In the genomic region with DNA sequence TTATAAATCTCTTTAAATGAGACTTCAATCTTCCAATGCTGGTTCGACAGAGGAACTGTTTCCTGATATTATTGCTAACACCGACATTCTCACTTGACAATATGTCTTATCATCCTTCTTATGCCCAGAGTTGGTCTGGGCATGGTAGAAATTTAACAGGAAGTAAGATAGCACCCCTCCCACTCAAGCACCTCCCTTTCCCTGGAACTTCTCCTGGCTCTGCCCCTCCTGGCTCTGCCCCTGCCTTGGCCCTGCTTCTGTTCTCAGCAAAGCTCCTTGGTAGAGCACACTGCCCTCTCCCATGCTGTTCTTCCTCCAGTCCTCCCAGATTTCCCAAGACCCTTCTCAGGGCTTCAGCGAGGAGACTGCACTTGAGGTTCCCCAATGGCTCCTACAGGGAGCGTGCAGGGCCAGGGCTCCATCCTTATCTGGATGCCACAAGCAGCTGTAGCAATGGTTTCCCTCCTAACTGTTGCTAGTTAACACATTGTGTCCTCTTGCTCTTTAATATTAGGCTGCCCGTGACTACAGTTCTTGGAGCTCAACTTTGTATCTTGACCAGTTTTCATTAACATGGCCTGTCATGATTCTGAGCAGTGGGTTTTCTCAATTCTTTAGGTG, we compare ENCODE assay signal across 28 mouse cellular contexts. TPM values are rescaled to one million over a fixed set of nuclear protein-coding genes. Genes with fewer than 3 reads are reported as not detected.
DNase-seq lines count a peak whose midpoint lies in the region; ATAC-seq and TF ChIP-seq lines count a peak whose summit lies in the region.
"Had no signal": no experiment of that assay in that cellular context is flagged by ENCODE, and none has a peak within 500 bp of the region (broad histone marks: within the 10 kb centered on the region; RNA-seq: fewer than 3 reads in every experiment).

No protein-coding gene starts in this region.

- no peak overlapping the region for H3K4me2 ChIP-seq in intestine, postnatal 0 days (replicated peaks; ENCODE audit: low read depth)
- H3K4me2 ChIP-seq in intestine, embryonic 16.5 days (ENCODE audit: low read depth, low read length) = no peak overlapping the region
- H3K4me2 ChIP-seq in liver, embryonic 14.5 days (ENCODE audit: low read depth) = no peak overlapping the region; the same call in 1 of the 2 replicates
- H3K4me2 ChIP-seq in stomach, postnatal 0 days (replicated peaks; ENCODE audit: low read depth) = no peak overlapping the region
- H3K4me2 ChIP-seq: heart, embryonic 12.5 days; hindbrain, embryonic 13.5 days; midbrain, embryonic 15.5 days; neural tube, embryonic 12.5 days had no signal

- DNase-seq in limb, embryonic 10.5 days (ENCODE audit: low spot score) = no peak
- DNase-seq in liver, embryonic 14.5 days (ENCODE audit: low read depth in 3 of 3, low spot score in 3 of 3) = peak in 1 of 3 experiments; percentile 9
- DNase-seq in stomach, postnatal 0 days (ENCODE audit: low spot score) = no peak
- DNase-seq in hindbrain, embryonic 10.5 days (ENCODE audit: low spot score) = no peak
- no peak for DNase-seq in frontal cortex, adult 2 months (ENCODE audit: extremely low spot score in 1 of 2, low spot score in 1 of 2)
- no peak for DNase-seq in cerebellum, postnatal 14 days
- DNase-seq: cerebellum, adult 11-12 months; cerebellum, postnatal 10 days; gastrocnemius, postnatal 14 days; heart, adult 18-20 months; heart, postnatal 10 days; kidney, adult 9 months; kidney, postnatal 14 days; lung, adult 2 months; lung, postnatal 14 days; retina, postnatal 1 day; right cerebral cortex, postnatal 25 days; thymus, postnatal 4 days had no signal

- H3K9me3 ChIP-seq in intestine, postnatal 0 days (ENCODE audit: control insufficient read depth) = no peaks in the 10 kb centered on the region
- H3K9me3 ChIP-seq in intestine, embryonic 16.5 days (ENCODE audit: control insufficient read depth, low read length) = no peaks in the 10 kb centered on the region
- H3K9me3 ChIP-seq in limb, embryonic 10.5 days (replicated peaks) = no peaks in the 10 kb centered on the region
- H3K9me3 ChIP-seq in liver, embryonic 14.5 days (ENCODE audit: control insufficient read depth, low read length) = no peaks in the 10 kb centered on the region
- H3K9me3 ChIP-seq in stomach, postnatal 0 days (ENCODE audit: control insufficient read depth, low read length) = no peaks in the 10 kb centered on the region
- no peaks in the 10 kb centered on the region for H3K9me3 ChIP-seq in hindbrain, embryonic 10.5 days
- H3K9me3 ChIP-seq: heart, embryonic 12.5 days; hindbrain, embryonic 13.5 days; megakaryocyte, embryonic 14.5 days; midbrain, embryonic 15.5 days; neural tube, embryonic 12.5 days had no signal

- H3K4me1 ChIP-seq in intestine, postnatal 0 days (replicated peaks; ENCODE audit: control insufficient read depth, insufficient read depth, low read length) = no peaks in the 10 kb centered on the region
- H3K4me1 ChIP-seq in intestine, embryonic 16.5 days (ENCODE audit: control insufficient read depth, insufficient read depth, low read length) = 0 out of 2 replicates have a peak, but pooled peaks cover 2% of the 10 kb centered on the region
- peaks cover 12% of the 10 kb centered on the region for H3K4me1 ChIP-seq in limb, embryonic 10.5 days
- peaks cover 9 to 10% of the 10 kb centered on the region in 2 experiments for H3K4me1 ChIP-seq in liver, embryonic 14.5 days (replicated peaks; ENCODE audit: control insufficient read depth in 2 of 2, insufficient read depth in 2 of 2, low read length in 1 of 2)
- no peaks in the 10 kb centered on the region for H3K4me1 ChIP-seq in stomach, postnatal 0 days (replicated peaks; ENCODE audit: control insufficient read depth, insufficient read depth)
- H3K4me1 ChIP-seq in hindbrain, embryonic 10.5 days (replicated peaks) = no peaks in the 10 kb centered on the region
- H3K4me1 ChIP-seq: hindbrain, embryonic 13.5 days; midbrain, embryonic 15.5 days; neural tube, embryonic 12.5 days had no signal

- WGBS in intestine, postnatal 0 days = 75% methylated on average over 5 of the region's 5 CpGs
- WGBS in intestine, embryonic 16.5 days = 87% methylated on average over 5 of the region's 5 CpGs
- WGBS in limb, embryonic 10.5 days = 93% methylated on average over 5 of the region's 5 CpGs
- WGBS in liver, embryonic 14.5 days (ENCODE audit: insufficient replicate concordance) = 21% methylated on average over 5 of the region's 5 CpGs
- 89% methylated on average over 5 of the region's 5 CpGs for WGBS in stomach, postnatal 0 days
- 91% methylated on average over 5 of the region's 5 CpGs for WGBS in hindbrain, embryonic 10.5 days

- peaks cover 65% of the 10 kb centered on the region for H3K36me3 ChIP-seq in intestine, postnatal 0 days (ENCODE audit: control insufficient read depth, insufficient read depth)
- H3K36me3 ChIP-seq in intestine, embryonic 16.5 days (ENCODE audit: control insufficient read depth, insufficient read depth, low read length) = peaks cover 19% of the 10 kb centered on the region
- H3K36me3 ChIP-seq in limb, embryonic 10.5 days = peaks cover 73% of the 10 kb centered on the region
- peaks cover 43% of the 10 kb centered on the region for H3K36me3 ChIP-seq in liver, embryonic 14.5 days (replicated peaks; ENCODE audit: control insufficient read depth, insufficient read depth, low read depth)
- H3K36me3 ChIP-seq in stomach, postnatal 0 days (ENCODE audit: control insufficient read depth, insufficient read depth, low read length) = peaks cover 33% of the 10 kb centered on the region
- peaks cover 93% of the 10 kb centered on the region for H3K36me3 ChIP-seq in hindbrain, embryonic 10.5 days

- no peak overlapping the region for H3K9ac ChIP-seq in intestine, postnatal 0 days (ENCODE audit: low read depth, low read length)
- no peak overlapping the region for H3K9ac ChIP-seq in intestine, embryonic 16.5 days (ENCODE audit: low read depth, low read length)
- H3K9ac ChIP-seq in liver, embryonic 14.5 days (replicated peaks) = no peak overlapping the region
- H3K9ac ChIP-seq in stomach, postnatal 0 days (ENCODE audit: low read length) = no peak overlapping the region
- H3K9ac ChIP-seq: heart, embryonic 12.5 days; hindbrain, embryonic 13.5 days; midbrain, embryonic 15.5 days; neural tube, embryonic 12.5 days had no signal

- H3K4me3 ChIP-seq in intestine, postnatal 0 days (ENCODE audit: low read depth, low read length) = no peak overlapping the region
- no peak overlapping the region for H3K4me3 ChIP-seq in intestine, embryonic 16.5 days (ENCODE audit: low read length)
- H3K4me3 ChIP-seq in limb, embryonic 10.5 days = no peak overlapping the region
- no peak overlapping the region for H3K4me3 ChIP-seq in liver, embryonic 14.5 days (ENCODE audit: insufficient read depth in 1 of 2, low read depth in 2 of 2, low read length in 2 of 2)
- H3K4me3 ChIP-seq in stomach, postnatal 0 days (ENCODE audit: low read depth, low read length) = no peak overlapping the region
- no peak overlapping the region for H3K4me3 ChIP-seq in hindbrain, embryonic 10.5 days
- H3K4me3 ChIP-seq: heart, embryonic 12.5 days; hindbrain, embryonic 13.5 days; megakaryocyte, embryonic 14.5 days; midbrain, embryonic 15.5 days; neural tube, embryonic 12.5 days had no signal

- H3K27me3 ChIP-seq in intestine, postnatal 0 days (replicated peaks; ENCODE audit: control insufficient read depth, insufficient read depth, low read length) = no peaks in the 10 kb centered on the region
- H3K27me3 ChIP-seq in intestine, embryonic 16.5 days (replicated peaks; ENCODE audit: control insufficient read depth, insufficient read depth, low read length) = no peaks in the 10 kb centered on the region
- H3K27me3 ChIP-seq in limb, embryonic 10.5 days (ENCODE audit: low read depth, poor library complexity, severe bottlenecking) = no peaks in the 10 kb centered on the region
- H3K27me3 ChIP-seq in liver, embryonic 14.5 days (ENCODE audit: control insufficient read depth, insufficient read depth, low read length) = no peaks in the 10 kb centered on the region
- no peaks in the 10 kb centered on the region for H3K27me3 ChIP-seq in stomach, postnatal 0 days (ENCODE audit: control insufficient read depth, insufficient read depth, low read length)
- H3K27me3 ChIP-seq in hindbrain, embryonic 10.5 days (ENCODE audit: insufficient read depth, poor library complexity, severe bottlenecking) = no peaks in the 10 kb centered on the region
- H3K27me3 ChIP-seq: heart, embryonic 12.5 days; hindbrain, embryonic 13.5 days; megakaryocyte, embryonic 14.5 days; midbrain, embryonic 15.5 days; neural tube, embryonic 12.5 days had no signal

- no peak for TF ChIP-seq EP300 in liver, embryonic 14.5 days (IDR thresholded peaks at IDR 0.05; ENCODE audit: low read depth)
- TF ChIP-seq EP300 in stomach, postnatal 0 days (optimal IDR thresholded peaks at IDR 0.05) = no peak

- no peak for ATAC-seq in intestine, postnatal 0 days
- ATAC-seq in intestine, embryonic 16.5 days = no peak
- ATAC-seq in liver, embryonic 14.5 days (ENCODE audit: insufficient read depth) = peak; percentile 75; the same call in 1 of the 2 replicates
- peak; percentile 19; the same call in 1 of the 2 replicates for ATAC-seq in stomach, postnatal 0 days (ENCODE audit: low FRiP score, low TSS enrichment)
- ATAC-seq: CD4-positive, CD25-positive, alpha-beta regulatory T cell, adult 4 months; forebrain, embryonic 14.5 days; inflammation-experienced regulatory T-cells, adult 6 months; midbrain, embryonic 15.5 days had no signal

- TF ChIP-seq CTCF in intestine, postnatal 0 days (IDR thresholded peaks at IDR 0.05; ENCODE audit: low read depth) = no peak
- no peak for TF ChIP-seq CTCF in liver, embryonic 14.5 days (IDR thresholded peaks at IDR 0.05; ENCODE audit: low read depth)
- TF ChIP-seq CTCF in stomach, postnatal 0 days (IDR thresholded peaks at IDR 0.05; ENCODE audit: low read depth) = no peak

- H3K27ac ChIP-seq in intestine, postnatal 0 days (ENCODE audit: low read depth, low read length) = peak overlapping the region; percentile 15
- no peak overlapping the region for H3K27ac ChIP-seq in intestine, embryonic 16.5 days (ENCODE audit: low read length)
- H3K27ac ChIP-seq in limb, embryonic 10.5 days = peak overlapping the region; percentile 67
- no peak overlapping the region for H3K27ac ChIP-seq in liver, embryonic 14.5 days
- no peak overlapping the region for H3K27ac ChIP-seq in stomach, postnatal 0 days (replicated peaks)
- H3K27ac ChIP-seq in hindbrain, embryonic 10.5 days = no peak overlapping the region
- H3K27ac ChIP-seq: hindbrain, embryonic 13.5 days; midbrain, embryonic 15.5 days; neural tube, embryonic 12.5 days had no signal

RNA-seq across cellular contexts. Expression of a gene that starts 39.7 kb away (rescaled TPM):
- 17.2 and 18.6 TPM in 2 replicates for polyA plus RNA-seq in intestine, postnatal 0 days (2015; fragmentation: Nextera tagmentation; extraction: Ambion mirVana)
- polyA plus RNA-seq in intestine, embryonic 16.5 days (2015; fragmentation: Nextera tagmentation; extraction: Ambion mirVana) = 19.1 and 21.6 TPM in 2 replicates
- 11.1 and 14.3 TPM in 2 replicates for polyA plus RNA-seq in limb, embryonic 10.5 days (2016; fragmentation: Nextera tagmentation; extraction: Ambion mirVana)
- polyA plus RNA-seq in liver, embryonic 14.5 days (2012; rRNA removed) = 7.1 and 9.4 TPM in 2 replicates
- 7.9 and 9.4 TPM in 2 replicates for polyA plus RNA-seq in liver, embryonic 14.5 days (2014; fragmentation: Nextera tagmentation; extraction: Ambion mirVana)
- 9.1 and 9.9 TPM in 2 replicates for polyA plus RNA-seq in stomach, postnatal 0 days (2015; fragmentation: Nextera tagmentation; extraction: Ambion mirVana)
- 24.8 and 38.1 TPM in 2 replicates for polyA plus RNA-seq in hindbrain, embryonic 10.5 days (2016; fragmentation: Nextera tagmentation; extraction: Ambion mirVana)
- polyA plus RNA-seq in frontal cortex, adult 2 months (2012; rRNA removed) = 221 and 222 TPM in 2 replicates

Comparison
In these comparisons a context has a peak if more than half of its experiments do, and no peak if none do; other contexts are left out.
1. H3K27ac ChIP-seq: peak in intestine, postnatal 0 days (single experiment) and limb, embryonic 10.5 days (single experiment); none in intestine, embryonic 16.5 days (single experiment), liver, embryonic 14.5 days (single experiment), stomach, postnatal 0 days (single experiment) and hindbrain, embryonic 10.5 days (single experiment).
2. ATAC-seq: peak in liver, embryonic 14.5 days (single experiment) and stomach, postnatal 0 days (single experiment); none in intestine, postnatal 0 days (single experiment) and intestine, embryonic 16.5 days (single experiment).